Mouse (Mus musculus) MEL (cell line): ENCODE measurements at regions not wholly inside any gene's neighbourhood (a gene's known extent, or its start where the extent isn't known, plus 50 kb on each side); places are given as distances from the start of the nearest gene placed in this dataset.

Experiments
- CTCF ChIP-seq, 3 experiments: IDR thresholded peaks in 2 of 3; conservative IDR thresholded peaks in 1 of 3; 2 replicates each; pipeline ENCODE4 v1.5.1; 2011 to 2012; ENCODE audit warnings: low read length in 3 of 3, low read depth in 2 of 3, mild to moderate bottlenecking in 2 of 3, improper control_type of control experiment in 1 of 3, inconsistent platforms in 1 of 3, mixed read lengths in 1 of 3, moderate library complexity in 1 of 3; ENCODE audit not compliant: control insufficient read depth in 1 of 3, insufficient read depth in 1 of 3, poor library complexity in 1 of 3, severe bottlenecking in 1 of 3
- MAX ChIP-seq: IDR thresholded peaks from 2 replicates; pipeline ENCODE4 v1.6.1; 2011; ENCODE audit warnings: low read length, improper control_type of control experiment
- SMC3 ChIP-seq: IDR thresholded peaks from 2 replicates; pipeline ENCODE4 v1.6.1; 2011; ENCODE audit warnings: low read depth, low read length, improper control_type of control experiment
- ZC3H11A ChIP-seq: IDR thresholded peaks from 2 replicates; pipeline ENCODE4 v1.6.1; 2012; ENCODE audit warnings: low read depth, mild to moderate bottlenecking, inconsistent platforms, low read length, improper control_type of control experiment

DNA sequence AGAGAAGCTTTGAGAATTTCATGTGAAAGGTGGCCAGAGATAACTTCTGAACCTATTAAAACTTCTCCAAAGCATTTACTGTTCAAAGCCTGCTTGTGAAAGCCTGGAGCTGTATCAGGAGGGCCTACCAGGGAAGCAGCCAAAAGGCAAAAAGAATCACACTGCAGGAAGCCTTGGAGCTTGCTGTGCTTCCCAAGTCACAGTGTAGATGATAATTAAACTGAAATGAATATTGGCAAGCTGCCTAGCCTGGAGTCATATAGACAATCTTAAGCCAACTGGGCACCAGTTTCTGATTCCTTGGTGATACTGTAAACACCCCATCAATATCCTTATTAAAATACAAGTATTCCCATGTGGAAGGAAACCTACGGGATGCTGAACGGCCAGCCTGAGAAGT lies 84.4 kb downstream of the 4930544G11Rik start:
- TF ChIP-seq CTCF (IDR thresholded peaks at IDR 0.05 in 2 of 3, conservative IDR thresholded peaks at IDR 0.05 in 1 of 3; ENCODE audit: control insufficient read depth in 1 of 3, insufficient read depth in 1 of 3, low read depth in 2 of 3, low read length in 3 of 3, poor library complexity in 1 of 3, severe bottlenecking in 1 of 3) (no peak), MAX (no peak), ZC3H11A (no peak), SMC3 (no peak)
